8 mouse cellular contexts compared by ENCODE assay signal in the genomic region with DNA sequence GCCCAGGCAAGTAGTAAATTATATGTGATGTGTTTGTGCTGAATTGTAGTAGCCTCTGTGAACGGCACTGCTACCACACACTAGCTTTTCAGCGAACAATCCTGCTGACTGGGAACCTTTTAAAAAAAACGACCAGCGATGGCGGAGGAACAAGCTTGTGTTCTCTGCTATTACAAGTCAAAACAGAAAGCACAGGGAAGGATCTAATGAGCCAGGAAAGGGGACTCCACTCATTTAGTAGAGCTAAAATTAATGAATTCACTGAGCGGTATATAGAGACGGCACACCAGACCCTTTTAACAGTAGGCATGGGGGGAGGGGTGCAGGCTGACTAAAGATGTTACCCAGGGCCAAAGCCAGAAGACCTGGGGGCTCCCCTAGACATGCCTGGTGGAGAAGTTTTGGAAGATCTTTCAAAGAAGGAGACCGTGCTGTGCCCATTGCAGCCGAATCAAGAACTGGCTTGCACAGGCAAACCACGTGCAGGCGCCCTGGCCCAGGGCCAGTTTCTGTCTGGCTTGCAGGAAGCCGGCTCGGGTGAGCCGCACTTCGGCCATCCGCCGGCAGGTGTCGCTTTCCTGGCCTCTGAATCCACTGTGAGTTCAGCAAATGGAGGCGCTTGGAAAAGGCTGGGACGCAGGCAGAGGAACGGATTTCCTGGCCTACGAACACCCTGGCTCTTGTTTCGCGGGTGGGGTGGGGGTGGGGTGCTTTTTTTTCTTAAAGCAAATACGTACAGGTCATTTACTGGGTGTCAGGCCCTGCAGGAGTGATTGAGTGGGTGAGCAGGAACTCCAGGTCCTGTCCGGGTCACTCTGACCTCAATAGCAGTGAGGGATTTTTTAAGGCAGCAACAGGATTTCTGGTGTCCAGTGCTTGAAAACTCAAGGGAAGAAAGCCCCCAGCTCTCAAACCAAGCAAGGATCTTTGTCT. TPM values are rescaled to one million over a fixed set of nuclear protein-coding genes. Genes with fewer than 3 reads are reported as not detected.
DNase-seq lines count a peak whose midpoint lies in the region; ATAC-seq lines count a peak whose summit lies in the region.

No protein-coding gene starts in this region.

- H3K36me3 ChIP-seq in embryonic facial prominence, embryonic 11.5 days (replicated peaks; ENCODE audit: control insufficient read depth, insufficient read depth, low read depth, low read length), result no peaks in the 10 kb centered on the region
- H3K36me3 ChIP-seq in limb, embryonic 10.5 days, result no peaks in the 10 kb centered on the region
- no peaks in the 10 kb centered on the region for H3K36me3 ChIP-seq in midbrain, embryonic 12.5 days

- H3K27ac ChIP-seq in embryonic facial prominence, embryonic 11.5 days (replicated peaks; ENCODE audit: low read depth, low read length), result no peak overlapping the region
- H3K27ac ChIP-seq in limb, embryonic 10.5 days, result peak overlapping the region; percentile 88
- H3K27ac ChIP-seq in midbrain, embryonic 12.5 days (replicated peaks), result no peak overlapping the region

- peaks cover 6% of the 10 kb centered on the region for H3K4me1 ChIP-seq in embryonic facial prominence, embryonic 11.5 days (ENCODE audit: control insufficient read depth, insufficient read depth, low read length)
- H3K4me1 ChIP-seq in limb, embryonic 10.5 days, result peaks cover 48% of the 10 kb centered on the region
- peaks cover 21% of the 10 kb centered on the region; the same call in 1 of the 2 replicates for H3K4me1 ChIP-seq in midbrain, embryonic 12.5 days

- no peaks in the 10 kb centered on the region for H3K9me3 ChIP-seq in embryonic facial prominence, embryonic 11.5 days (replicated peaks; ENCODE audit: control insufficient read depth, low read length)
- H3K9me3 ChIP-seq in limb, embryonic 10.5 days (replicated peaks), result no peaks in the 10 kb centered on the region
- H3K9me3 ChIP-seq in midbrain, embryonic 12.5 days, result no peaks in the 10 kb centered on the region

- no peak overlapping the region for H3K4me3 ChIP-seq in embryonic facial prominence, embryonic 11.5 days (ENCODE audit: low read depth, low read length)
- H3K4me3 ChIP-seq in limb, embryonic 10.5 days, result peak overlapping the region; percentile 29
- peak overlapping the region; percentile 26 for H3K4me3 ChIP-seq in midbrain, embryonic 12.5 days

- DNase-seq in 3134 (ENCODE audit: extremely low read depth, insufficient read length, low spot score), result peak; percentile 97
- DNase-seq in adrenal gland, postnatal 25 days, result peak; percentile 100
- peak; percentile 99 for DNase-seq in embryonic facial prominence, embryonic 11.5 days (ENCODE audit: low spot score)
- peak; percentile 99 to 100 for DNase-seq in heart, adult 18-20 months
- peak; percentile 100 for DNase-seq in kidney, adult 18-20 months
- DNase-seq in limb, embryonic 10.5 days (ENCODE audit: low spot score), result peak; percentile 100
- peak; percentile 99 for DNase-seq in skeletal muscle tissue, adult 2 months (ENCODE audit: low read depth, low spot score)

- ATAC-seq in embryonic facial prominence, embryonic 11.5 days (replicated peaks; ENCODE audit: insufficient number of reproducible peaks, low FRiP score, low TSS enrichment, low read depth), result peak; percentile 71
- peak; percentile 86 for ATAC-seq in midbrain, embryonic 12.5 days (ENCODE audit: low FRiP score, low read depth)

- peak overlapping the region; percentile 11 for H3K9ac ChIP-seq in embryonic facial prominence, embryonic 11.5 days (replicated peaks; ENCODE audit: low read length)
- H3K9ac ChIP-seq in midbrain, embryonic 12.5 days (replicated peaks), result 0 out of 2 replicates have a peak overlapping the region, but pooled peaks have one; percentile 20

- WGBS in embryonic facial prominence, embryonic 11.5 days, result 14% methylated on average over 26 of the region's 26 CpGs
- WGBS in limb, embryonic 10.5 days, result 17% methylated on average over 26 of the region's 26 CpGs
- 16% methylated on average over 26 of the region's 26 CpGs for WGBS in midbrain, embryonic 12.5 days

- no peaks in the 10 kb centered on the region for H3K27me3 ChIP-seq in embryonic facial prominence, embryonic 11.5 days (ENCODE audit: control insufficient read depth, insufficient read depth, low read length)
- H3K27me3 ChIP-seq in limb, embryonic 10.5 days (ENCODE audit: low read depth, poor library complexity, severe bottlenecking), result no peaks in the 10 kb centered on the region
- peaks cover 11% of the 10 kb centered on the region for H3K27me3 ChIP-seq in midbrain, embryonic 12.5 days

- H3K4me2 ChIP-seq in embryonic facial prominence, embryonic 11.5 days (ENCODE audit: low read depth, low read length), result peak overlapping the region; percentile 14; the same call in 1 of the 2 replicates
- H3K4me2 ChIP-seq in midbrain, embryonic 12.5 days (replicated peaks), result peak overlapping the region; percentile 46

RNA-seq across cellular contexts. Expression of a gene that starts 11.7 kb away (rescaled TPM):
- 6.7 and 7.4 TPM in 2 replicates for total RNA-seq in adrenal gland, postnatal 25 days (2021)
- not detected in 2 replicates for polyA plus RNA-seq in embryonic facial prominence, embryonic 11.5 days (2014; fragmentation: Nextera tagmentation; extraction: Ambion mirVana)
- 1 to 10 TPM; 2.7 to 5.3 TPM for total RNA-seq in heart, adult 18-20 months (2021)
- polyA plus RNA-seq in limb, embryonic 10.5 days (2016; fragmentation: Nextera tagmentation; extraction: Ambion mirVana), result 0.85 TPM in 1 of 2 replicates, not detected in the other
- 2.0 TPM in 1 of 2 replicates, not detected in the other for polyA plus RNA-seq in midbrain, embryonic 12.5 days (2016; fragmentation: Nextera tagmentation; extraction: Ambion mirVana)
